Mouse (Mus musculus): Measurements from ENCODE around the gene Gm9513. TPM values are rescaled to one million over a fixed set of nuclear protein-coding genes. Genes with fewer than 3 reads are reported as not detected.

Gm9513 gene
- not detected in 2 replicates for polyA plus RNA-seq (2016; fragmentation: Nextera tagmentation; extraction: Ambion mirVana)

DNA sequence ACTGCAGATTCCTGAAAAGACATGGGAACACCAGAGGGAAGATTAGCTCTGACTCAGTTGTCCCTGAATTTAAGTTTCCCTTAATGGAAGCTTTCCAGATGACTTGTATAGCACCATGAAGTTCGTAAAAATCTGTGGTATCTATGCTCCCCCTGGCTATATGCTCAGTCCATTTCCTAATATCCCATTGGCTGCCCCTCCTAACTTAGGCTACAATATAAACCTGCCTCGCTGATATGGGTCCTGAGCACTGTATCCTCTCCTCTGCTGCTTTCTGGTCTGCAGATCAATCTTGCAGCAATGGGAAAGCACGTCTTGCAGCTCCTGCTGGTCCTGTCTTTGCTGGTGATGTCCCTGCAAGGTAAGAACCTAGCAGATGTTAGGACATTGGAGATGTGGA is at the start of gene Gm9513:
Gm9513 (plus strand) TSS at position 301 of the 400 bp plus-strand sequence.
- WGBS = 72% methylated on average over 3 of the region's 3 CpGs
- no peaks in the 10 kb centered on the region for H3K4me1 ChIP-seq
- no peak within 1 kb of the TSS for H3K27ac ChIP-seq
- no peak within 1 kb of the TSS for H3K4me2 ChIP-seq (replicated peaks)
- H3K27me3 ChIP-seq = no peaks in the 10 kb centered on the region
- no peak within 1 kb of the TSS for H3K9ac ChIP-seq
- no peak within 1 kb of the TSS for H3K4me3 ChIP-seq
- H3K36me3 ChIP-seq = no peaks in the 10 kb centered on the region
- peaks cover 22% of the 10 kb centered on the region for H3K9me3 ChIP-seq (replicated peaks)
- no peak for ATAC-seq (ENCODE audit: low FRiP score)

DNA sequence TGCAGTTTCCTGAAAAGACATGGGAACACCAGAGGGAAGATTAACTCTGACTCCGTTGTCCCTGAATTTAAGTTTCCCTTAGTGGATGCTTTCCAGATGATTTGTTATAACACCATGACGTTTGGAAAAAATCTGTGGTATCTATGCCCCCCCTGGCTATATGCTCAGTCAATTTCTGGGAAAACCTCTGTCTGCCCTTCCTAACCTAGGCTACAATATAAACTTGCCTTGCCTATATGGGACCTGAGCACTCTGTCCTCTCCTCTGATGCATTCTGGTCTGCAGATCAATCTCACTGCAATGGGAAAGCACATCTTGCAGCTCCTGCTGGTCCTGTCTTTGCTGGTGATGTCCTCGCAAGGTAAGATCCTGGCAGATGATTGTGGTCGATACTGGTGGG is 43.9 kb upstream of the Gm9513 start, which contains the start of gene Gm7257:
Gm7257 (plus strand) TSS at position 301 of the 400 bp plus-strand sequence.
- no peak within 1 kb of the TSS for H3K27ac ChIP-seq
- H3K9me3 ChIP-seq (replicated peaks) = 0 out of 2 replicates have a peak, but pooled peaks cover 11% of the 10 kb centered on the region
- H3K4me2 ChIP-seq (replicated peaks) = no peak within 1 kb of the TSS
- no peak within 1 kb of the TSS for H3K4me3 ChIP-seq
- no peaks in the 10 kb centered on the region for H3K4me1 ChIP-seq
- H3K36me3 ChIP-seq = no peaks in the 10 kb centered on the region
- H3K9ac ChIP-seq = no peak within 1 kb of the TSS
- WGBS = 75% methylated on average over 4 of the region's 4 CpGs
- no peaks in the 10 kb centered on the region for H3K27me3 ChIP-seq
- ATAC-seq (ENCODE audit: low FRiP score) = no peak

DNA sequence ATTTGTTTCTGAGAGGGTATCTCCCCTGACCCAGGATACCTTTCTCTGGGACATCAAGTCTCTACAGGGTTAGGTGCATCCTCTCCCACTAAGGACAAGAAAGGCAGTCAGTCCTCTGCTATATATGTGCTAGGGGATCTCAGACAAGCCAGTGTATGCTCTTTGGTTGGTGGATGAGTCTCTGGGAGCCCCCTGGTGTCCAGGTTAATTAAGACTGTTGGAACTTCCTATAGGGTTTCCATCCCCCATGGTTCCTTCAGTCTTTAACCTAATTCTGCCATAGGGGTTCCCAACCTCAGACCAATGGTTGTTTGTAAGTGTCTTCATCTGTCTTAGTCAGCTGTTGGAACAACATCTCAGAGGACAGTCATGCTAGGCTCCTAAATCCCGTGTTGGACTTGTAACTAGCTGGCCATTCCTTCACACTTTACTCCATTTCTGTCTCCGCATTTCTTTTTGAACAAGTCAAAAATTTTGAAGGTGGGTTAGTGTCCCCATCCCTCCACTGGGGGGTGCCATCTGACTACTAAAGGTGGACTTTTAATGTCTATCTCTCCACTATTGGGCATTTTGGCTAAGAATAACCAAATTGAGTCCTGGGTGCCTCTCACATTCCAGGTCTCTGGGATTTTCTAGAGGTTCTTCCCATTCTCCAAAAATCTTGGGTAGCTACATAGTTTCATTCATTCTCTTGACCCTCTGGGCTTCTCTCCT is 40.2 kb upstream of the Gm9513 start:
- Histone ChIP-seq H3K9me3 (replicated peaks) (0 out of 2 replicates have a peak, but pooled peaks cover 8% of the 10 kb centered on the region), H3K4me2 (replicated peaks) (no peak overlapping the region), H3K4me3 (no peak overlapping the region), H3K27me3 (no peaks in the 10 kb centered on the region), H3K9ac (no peak overlapping the region), H3K36me3 (no peaks in the 10 kb centered on the region), H3K27ac (no peak overlapping the region), H3K4me1 (no peaks in the 10 kb centered on the region)
- ATAC-seq (ENCODE audit: low FRiP score) = no peak
- 47% methylated on average over 2 of the region's 2 CpGs for WGBS

DNA sequence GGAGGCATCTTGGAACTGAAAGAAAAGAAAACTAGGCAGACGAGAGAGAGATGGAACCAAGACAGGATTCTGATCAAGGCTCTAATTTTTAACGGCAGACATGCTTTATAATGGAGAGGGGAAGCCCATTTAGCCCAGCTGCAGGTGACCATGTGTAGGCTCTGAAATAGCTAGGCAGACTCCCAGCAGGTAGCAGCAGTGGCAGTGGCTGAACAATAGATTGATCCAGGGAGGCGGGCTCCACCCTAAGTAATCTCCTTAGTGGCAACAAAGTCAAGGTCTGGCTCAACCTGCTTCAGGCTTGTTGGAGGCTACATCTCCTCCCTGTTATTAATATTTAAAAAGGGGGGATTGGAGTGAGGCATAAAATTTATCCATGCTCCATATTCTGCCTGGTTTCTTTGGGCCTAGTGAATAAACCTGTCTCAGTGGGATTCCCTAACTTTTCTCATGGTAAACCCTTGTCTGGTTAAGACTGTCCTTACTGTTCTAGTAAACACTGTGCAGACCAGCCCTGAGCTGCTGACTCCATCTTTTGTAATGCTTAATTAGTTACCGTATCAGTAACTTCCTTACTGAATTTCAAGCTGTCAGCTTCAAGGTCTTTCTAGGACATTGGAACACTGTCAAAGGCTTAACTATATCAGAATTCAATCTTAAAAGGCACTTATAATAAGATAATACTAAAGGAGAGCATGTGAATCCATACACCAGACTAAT is 19.2 kb downstream of the Gm9513 start:
- H3K27ac ChIP-seq = no peak overlapping the region
- H3K36me3 ChIP-seq = no peaks in the 10 kb centered on the region
- peaks cover 10% of the 10 kb centered on the region; the same call in 1 of the 2 replicates for H3K9me3 ChIP-seq (replicated peaks)
- H3K4me1 ChIP-seq = no peaks in the 10 kb centered on the region
- ATAC-seq (ENCODE audit: low FRiP score) = no peak
- H3K4me2 ChIP-seq (replicated peaks) = no peak overlapping the region
- H3K9ac ChIP-seq = no peak overlapping the region
- H3K4me3 ChIP-seq = no peak overlapping the region
- WGBS = 87% methylated on average over 4 of the region's 4 CpGs
- H3K27me3 ChIP-seq = no peaks in the 10 kb centered on the region

DNA sequence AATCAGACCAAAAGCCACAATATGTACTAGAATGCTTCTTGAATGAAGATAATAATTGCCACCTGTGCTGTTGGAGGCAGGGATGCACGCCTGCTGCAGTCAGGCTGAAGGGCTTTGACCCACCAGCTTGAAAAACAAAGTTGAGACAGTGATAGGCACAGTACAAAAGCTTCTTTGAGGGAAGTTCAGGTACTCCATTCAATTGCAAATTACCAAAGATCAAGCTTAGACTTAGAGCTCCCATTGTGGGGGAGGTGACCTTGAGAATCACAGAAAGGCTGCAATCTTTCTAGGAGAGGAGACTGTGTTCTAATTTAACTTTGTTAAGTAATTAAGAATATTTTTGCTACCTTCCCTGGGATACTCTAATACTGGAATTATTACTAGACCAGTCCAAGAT is 20.4 kb downstream of the Gm9513 start:
- H3K4me3 ChIP-seq = no peak overlapping the region
- no peaks in the 10 kb centered on the region for H3K4me1 ChIP-seq
- H3K36me3 ChIP-seq = no peaks in the 10 kb centered on the region
- 70% methylated on average over 1 of the region's 1 CpGs for WGBS
- no peak overlapping the region for H3K9ac ChIP-seq
- no peak overlapping the region for H3K27ac ChIP-seq
- no peak overlapping the region for H3K4me2 ChIP-seq (replicated peaks)
- peaks cover 10% of the 10 kb centered on the region; the same call in 1 of the 2 replicates for H3K9me3 ChIP-seq (replicated peaks)
- no peaks in the 10 kb centered on the region for H3K27me3 ChIP-seq
- no peak for ATAC-seq (ENCODE audit: low FRiP score)

DNA sequence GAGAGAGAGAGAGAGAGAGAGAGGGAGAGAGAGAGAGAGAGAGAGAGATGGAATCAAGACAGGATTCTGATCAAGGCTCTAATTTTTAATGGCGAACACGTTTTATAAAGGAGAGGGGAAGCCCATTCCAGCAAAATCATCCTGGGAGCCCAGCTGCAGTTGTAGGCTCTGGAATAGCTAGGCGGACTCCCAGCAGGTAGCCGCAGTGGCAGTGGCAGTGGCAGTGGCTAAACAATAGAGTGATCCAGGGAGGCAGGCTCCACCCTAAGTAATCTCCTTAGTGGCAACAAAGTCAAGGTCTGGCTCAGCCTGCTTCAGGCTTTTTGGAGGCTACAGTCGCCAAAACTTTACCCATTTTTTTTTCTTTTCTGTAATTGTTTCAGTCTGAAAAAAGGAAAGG is 28.8 kb downstream of the Gm9513 start:
- Histone ChIP-seq H3K27me3 (no peaks in the 10 kb centered on the region), H3K4me2 (replicated peaks) (no peak overlapping the region), H3K9ac (no peak overlapping the region), H3K36me3 (no peaks in the 10 kb centered on the region), H3K9me3 (replicated peaks) (peaks cover 40% of the 10 kb centered on the region), H3K4me1 (no peaks in the 10 kb centered on the region), H3K4me3 (no peak overlapping the region), H3K27ac (no peak overlapping the region)
- ATAC-seq (ENCODE audit: low FRiP score) = no peak
- 80% methylated on average over 5 of the region's 5 CpGs for WGBS

Other genes with a start within 250 kb of the Gm9513 start
- gene Gm7257, start 43.8 kb upstream of the Gm9513 start, polyA plus RNA-seq (2016; fragmentation: Nextera tagmentation; extraction: Ambion mirVana) = not detected in 2 replicates
- gene Gm5615, start 66.3 kb downstream of the Gm9513 start, polyA plus RNA-seq (2016; fragmentation: Nextera tagmentation; extraction: Ambion mirVana) = not detected in 2 replicates
- not detected in 2 replicates for gene Gm17689, start 107.0 kb downstream of the Gm9513 start, polyA plus RNA-seq (2016; fragmentation: Nextera tagmentation; extraction: Ambion mirVana)
- gene A630095E13Rik, start 167.7 kb downstream of the Gm9513 start, polyA plus RNA-seq (2016; fragmentation: Nextera tagmentation; extraction: Ambion mirVana) = not detected in 2 replicates
- gene Acrv1, start 217.6 kb downstream of the Gm9513 start, polyA plus RNA-seq (2016; fragmentation: Nextera tagmentation; extraction: Ambion mirVana) = not detected in 2 replicates